Mouse (Mus musculus): ENCODE measurements around the gene Esp34.

Esp34 gene

GRCm38 (mm10) chr17:38553892-38554291, at the start of gene Esp34:
Gene Esp34 (plus strand): TSS chr17:38554192.
- DNase-seq (ENCODE audit: low spot score in 2 of 2) = no peak

GRCm38 (mm10) chr17:38562527-38562926, 8.5 kb downstream of the Esp34 start:
- DNase-seq (ENCODE audit: low spot score in 2 of 2) = no peak

Measured in heart, adult 9 months (tissue).